Mouse (Mus musculus): ENCODE results near the gene Samd4.

GRCm38 (mm10) chr14:47032140-47032539, 149.5 kb downstream of the Samd4 start:
- no peak for TF ChIP-seq CTCF (conservative IDR thresholded peaks at IDR 0.05; ENCODE audit: insufficient read depth, insufficient read length, low read depth, low read length)
- TF ChIP-seq POLR2A (IDR thresholded peaks at IDR 0.05; ENCODE audit: low read depth, low read length): no peak

Measured in kidney, adult 2 months (tissue).